Mouse (Mus musculus) forebrain, embryonic 11.5 days (tissue): ENCODE measurements around the gene Ube2z. TPM values are rescaled to one million over a fixed set of nuclear protein-coding genes. Genes with fewer than 3 reads are reported as not detected.

Experiments
- ATAC-seq: fragments of 200-750 bp; cut with Nextera tagmentation; replicated peaks from 2 replicates; pipeline ENCODE4 v1.8.0; 2017; ENCODE audit warnings: moderate TSS enrichment; ENCODE audit not compliant: low FRiP score
- DNase-seq: peaks from one replicate; pipeline ENCODE4 v3.0.0-alpha.2; 2017; ENCODE audit warnings: low spot score
- H3K27ac ChIP-seq: fragments of 300-500 bp; sonication (generic); 2 replicates; pipeline ENCODE4 v1.5.1; 2014; ENCODE audit warnings: low read depth, low read length
- H3K27me3 ChIP-seq: fragments of 300-500 bp; sonication (generic); 2 replicates; pipeline ENCODE4 v1.6.1; 2014; ENCODE audit warnings: mild to moderate bottlenecking, low read length, mixed read lengths; ENCODE audit not compliant: control insufficient read depth, insufficient read depth
- H3K36me3 ChIP-seq: fragments of 300-500 bp; sonication (generic); 2 replicates; pipeline ENCODE4 v1.6.1; 2014; ENCODE audit warnings: mild to moderate bottlenecking, low read length, moderate library complexity, mixed read lengths; ENCODE audit not compliant: control insufficient read depth, insufficient read depth
- H3K4me1 ChIP-seq: fragments of 300-500 bp; sonication (generic); replicated peaks from 2 replicates; pipeline ENCODE4 v1.6.1; 2014; ENCODE audit warnings: low read length, mixed read lengths; ENCODE audit not compliant: control insufficient read depth, insufficient read depth
- H3K4me2 ChIP-seq: fragments of 300-500 bp; sonication (generic); 2 replicates; pipeline ENCODE4 v1.6.1; 2014; ENCODE audit warnings: low read depth, mild to moderate bottlenecking, low read length, moderate library complexity, mixed read lengths; ENCODE audit not compliant: severe bottlenecking
- H3K4me3 ChIP-seq: fragments of 300-500 bp; sonication (generic); 2 replicates; pipeline ENCODE4 v1.5.1; 2014; ENCODE audit warnings: low read depth, low read length
- H3K9ac ChIP-seq: fragments of 300-500 bp; sonication (generic); 2 replicates; pipeline ENCODE4 v1.6.1; 2014; ENCODE audit warnings: low read length
- H3K9me3 ChIP-seq: fragments of 300-500 bp; sonication (generic); 2 replicates; pipeline ENCODE4 v1.6.1; 2016; ENCODE audit warnings: low read length, mixed read lengths; ENCODE audit not compliant: control insufficient read depth
- whole genome bisulfite sequencing: fragments of 180-500 bp; shearing (Covaris S2); extraction: QIAGEN DNeasy Blood & Tissue Kit; methylation state at CpG from one replicate; pipeline ENCODE4 v1.1.7; 2014; 5-methylcytosine and 5-hydroxymethylcytosine counted together
- polyA plus RNA-seq: library from polyadenylated mRNA; unstranded; fragments of >200 nt; fragmentation: Nextera tagmentation; extraction: Ambion mirVana; gene quantifications from 2 replicates; pipeline ENCODE4 v1.2.1, GENCODE M21; 2014

Gene Ube2z
- polyA plus RNA-seq, 1 experiment from 2014 or later = 22.8 TPM

GRCm38 (mm10) chr11:96087981-96088380 lies 22.8 kb upstream of the Ube2z start:
- Histone ChIP-seq H3K36me3 (no peaks in the 10 kb centered on the region), H3K9ac (no peak overlapping the region), H3K9me3 (0 out of 2 replicates have a peak, but pooled peaks cover 2% of the 10 kb centered on the region), H3K27me3 (no peaks in the 10 kb centered on the region), H3K27ac (no peak overlapping the region), H3K4me3 (no peak overlapping the region), H3K4me2 (no peak overlapping the region), H3K4me1 (no peaks in the 10 kb centered on the region)
- ATAC-seq (no peak), DNase-seq (no peak)
- WGBS = 85% methylated on average over 6 of the region's 6 CpGs

- Histone ChIP-seq H3K27ac (no peak overlapping the region), H3K4me3 (no peak overlapping the region), H3K4me1 (no peaks in the 10 kb centered on the region), H3K9me3 (no peaks in the 10 kb centered on the region), H3K36me3 (no peaks in the 10 kb centered on the region), H3K27me3 (no peaks in the 10 kb centered on the region), H3K4me2 (no peak overlapping the region), H3K9ac (no peak overlapping the region)
- WGBS = 74% methylated on average over 3 of the region's 3 CpGs
- ATAC-seq (no peak), DNase-seq (no peak)
These were observed 17.5 kb upstream of the Ube2z start for GRCm38 (mm10) chr11:96082682-96083081.

- Histone ChIP-seq H3K36me3 (no peaks in the 10 kb centered on the region), H3K4me1 (no peaks in the 10 kb centered on the region), H3K4me2 (no peak overlapping the region), H3K9ac (no peak overlapping the region), H3K27me3 (no peaks in the 10 kb centered on the region), H3K9me3 (no peaks in the 10 kb centered on the region), H3K4me3 (no peak overlapping the region), H3K27ac (no peak overlapping the region)
- ATAC-seq (no peak), DNase-seq (no peak)
- 85% methylated on average over 5 of the region's 5 CpGs for WGBS
These were observed 15.5 kb upstream of the Ube2z start for GRCm38 (mm10) chr11:96080736-96081135.

GRCm38 (mm10) chr11:96076221-96077105 lies 11.3 kb upstream of the Ube2z start:
- Histone ChIP-seq H3K9ac (peak overlapping the region; percentile 51), H3K27ac (peak overlapping the region; percentile 46; the same call in 1 of the 2 replicates), H3K4me2 (peak overlapping the region; percentile 53), H3K4me3 (peak overlapping the region; percentile 32), H3K9me3 (no peaks in the 10 kb centered on the region), H3K36me3 (peaks cover 4% of the 10 kb centered on the region; the same call in 1 of the 2 replicates), H3K4me1 (peaks cover 6% of the 10 kb centered on the region), H3K27me3 (no peaks in the 10 kb centered on the region)
- ATAC-seq = no peak
- WGBS = 66% methylated on average over 13 of the region's 13 CpGs
- DNase-seq = no peak

- H3K27ac ChIP-seq = peak within 1 kb of the TSS; percentile 46; the same call in 1 of the 2 replicates
- peaks cover 6% of the 10 kb centered on the region; the same call in 1 of the 2 replicates for H3K36me3 ChIP-seq
- peak within 1 kb of the TSS; percentile 79 for H3K9ac ChIP-seq
- peaks cover 6% of the 10 kb centered on the region for H3K4me1 ChIP-seq
- 0% methylated on average over 37 of the region's 37 CpGs for WGBS
- DNase-seq = peak; percentile 98
- H3K4me2 ChIP-seq = peak within 1 kb of the TSS; percentile 98
- no peaks in the 10 kb centered on the region for H3K9me3 ChIP-seq
- peak within 1 kb of the TSS; percentile 74 for H3K4me3 ChIP-seq
- H3K27me3 ChIP-seq = no peaks in the 10 kb centered on the region
- ATAC-seq = peak; percentile 98
These were observed 10.5 kb upstream of the Ube2z start, which contains the start of gene Atp5g1 for GRCm38 (mm10) chr11:96075509-96076220. Gene Atp5g1 (minus strand): TSS chr11:96075670.

- ATAC-seq (no peak), DNase-seq (no peak)
- peak overlapping the region; percentile 74 for H3K4me3 ChIP-seq
- peaks cover 6% of the 10 kb centered on the region for H3K4me1 ChIP-seq
- peak overlapping the region; percentile 79 for H3K9ac ChIP-seq
- peak overlapping the region; percentile 98 for H3K4me2 ChIP-seq
- H3K27ac ChIP-seq = 0 out of 2 replicates have a peak overlapping the region, but pooled peaks have one; percentile 42
- H3K27me3 ChIP-seq = no peaks in the 10 kb centered on the region
- WGBS = 0% methylated on average over 15 of the region's 15 CpGs
- no peaks in the 10 kb centered on the region for H3K9me3 ChIP-seq
- H3K36me3 ChIP-seq = peaks cover 6% of the 10 kb centered on the region; the same call in 1 of the 2 replicates
These were observed 10.0 kb upstream of the Ube2z start for GRCm38 (mm10) chr11:96075177-96075508.

- Histone ChIP-seq H3K27me3 (no peaks in the 10 kb centered on the region), H3K9me3 (no peaks in the 10 kb centered on the region), H3K9ac (peak overlapping the region; percentile 79), H3K36me3 (peaks cover 6% of the 10 kb centered on the region; the same call in 1 of the 2 replicates), H3K4me3 (peak overlapping the region; percentile 74), H3K4me2 (peak overlapping the region; percentile 98), H3K27ac (0 out of 2 replicates have a peak overlapping the region, but pooled peaks have one; percentile 42), H3K4me1 (peaks cover 6% of the 10 kb centered on the region)
- WGBS = 32% methylated on average over 17 of the region's 17 CpGs
- ATAC-seq (no peak), DNase-seq (no peak)
These were observed 9.4 kb upstream of the Ube2z start for GRCm38 (mm10) chr11:96074351-96075176.
